Mouse (Mus musculus) lung, postnatal 36 days (tissue): ENCODE data around the gene Cenpx.
"Not testable (repeated sequence)": the region's sequence is repeated elsewhere in the genome, so short reads cannot be mapped to it uniquely, and the experiment has no call there.

ENCODE experiments used
- DNase-seq: peaks from one replicate; pipeline ENCODE4 v3.0.0; 2022; ENCODE audit warnings: mixed read lengths

Gene Cenpx

GRCm38 (mm10) chr11:120695184-120695583 is 18.4 kb downstream of the Cenpx start:
- DNase-seq: peak; percentile 28

- DNase-seq: no peak
Measured at GRCm38 (mm10) chr11:120693461-120693860, 20.1 kb downstream of the Cenpx start.

GRCm38 (mm10) chr11:120692471-120693011 is 21.0 kb downstream of the Cenpx start:
- DNase-seq: peak; percentile 39

- no peak for DNase-seq
Measured at GRCm38 (mm10) chr11:120689365-120689764, 24.2 kb downstream of the Cenpx start.

GRCm38 (mm10) chr11:120686650-120687272 is 26.8 kb downstream of the Cenpx start:
- peak; percentile 75 for DNase-seq

DNA sequence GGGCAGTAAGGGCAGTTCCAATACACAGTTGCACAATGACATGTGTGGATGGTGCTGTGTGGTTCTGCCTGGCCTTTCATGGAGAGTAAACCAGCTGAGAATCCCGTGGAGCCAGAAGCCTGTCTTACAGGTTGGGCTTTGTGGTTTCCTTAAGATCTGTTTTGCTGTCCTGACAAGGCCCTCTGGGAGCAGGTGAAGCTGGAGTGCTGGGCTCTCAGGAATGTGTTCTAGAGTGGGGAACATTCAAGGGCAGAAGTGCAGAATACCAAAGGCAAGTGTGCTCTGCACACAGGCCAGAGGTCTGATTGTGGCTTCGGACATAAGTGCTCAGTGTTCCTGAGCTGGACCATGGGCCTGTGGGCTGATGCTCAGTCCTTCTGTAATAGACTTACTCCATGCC is 28.9 kb downstream of the Cenpx start:
- DNase-seq: peak; percentile 80

DNA sequence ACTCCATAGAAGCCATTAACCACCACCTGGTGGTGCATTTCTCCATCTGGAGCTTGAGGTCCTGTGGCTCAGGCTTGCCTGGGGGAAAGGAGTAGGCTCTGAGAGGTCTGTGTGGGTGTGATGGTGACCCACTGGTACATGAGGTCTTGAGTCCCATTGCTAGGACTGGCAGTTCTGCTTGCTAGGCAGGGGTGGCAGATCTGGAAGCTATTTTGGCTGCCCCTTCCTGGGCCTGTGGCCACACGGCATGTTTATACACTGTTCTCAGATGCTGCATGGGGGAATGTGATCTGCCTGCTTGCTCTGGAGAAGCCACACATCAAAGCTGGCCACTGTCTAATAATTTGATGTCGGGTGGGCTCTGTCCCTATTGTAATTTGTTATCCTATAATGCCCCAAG is 29.5 kb downstream of the Cenpx start:
- no peak for DNase-seq

GRCm38 (mm10) chr11:120683536-120683935 is 30.0 kb downstream of the Cenpx start:
- no peak for DNase-seq

DNA sequence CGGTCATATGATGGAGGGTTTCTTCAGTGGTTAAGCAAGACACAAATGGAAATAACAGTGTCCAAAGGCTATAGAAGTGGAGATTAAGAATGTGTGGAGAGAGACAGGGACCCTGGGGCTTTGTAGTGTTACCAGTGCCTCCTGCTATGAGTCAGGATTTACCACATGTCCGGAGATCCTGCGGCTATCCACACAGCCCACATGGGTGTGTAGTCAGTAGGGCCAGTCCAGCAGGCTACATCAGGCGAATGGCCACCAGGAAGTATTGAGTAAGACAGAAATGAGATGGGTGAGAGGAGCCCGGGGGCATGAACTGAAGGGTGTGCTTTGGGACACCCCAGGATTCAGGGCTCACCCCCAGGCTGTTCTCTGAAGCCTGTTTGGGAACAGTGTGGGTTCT is 30.9 kb downstream of the Cenpx start:
- no peak for DNase-seq

- peak; percentile 66 for DNase-seq
Measured at GRCm38 (mm10) chr11:120679909-120680308, 33.6 kb downstream of the Cenpx start.

DNA sequence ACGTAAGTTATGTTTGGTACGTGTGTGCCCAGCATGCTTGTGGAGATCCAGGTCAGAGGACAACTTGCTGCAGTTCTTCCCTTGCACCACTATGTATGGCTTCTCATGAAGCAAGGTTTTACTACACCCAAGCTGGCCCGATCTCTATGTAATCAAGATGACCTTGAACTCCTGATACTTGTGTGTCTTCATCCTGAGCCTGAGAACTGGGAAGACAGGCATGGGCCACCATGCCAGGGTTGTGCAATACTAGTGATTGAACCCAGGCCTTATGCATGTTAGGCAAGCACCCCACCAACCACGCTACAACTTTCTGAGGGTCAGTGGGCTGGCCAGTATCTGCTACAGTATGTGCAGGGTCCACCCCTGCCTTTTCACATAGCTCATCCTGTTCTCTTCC is 36.6 kb downstream of the Cenpx start:
- no peak for DNase-seq

DNA sequence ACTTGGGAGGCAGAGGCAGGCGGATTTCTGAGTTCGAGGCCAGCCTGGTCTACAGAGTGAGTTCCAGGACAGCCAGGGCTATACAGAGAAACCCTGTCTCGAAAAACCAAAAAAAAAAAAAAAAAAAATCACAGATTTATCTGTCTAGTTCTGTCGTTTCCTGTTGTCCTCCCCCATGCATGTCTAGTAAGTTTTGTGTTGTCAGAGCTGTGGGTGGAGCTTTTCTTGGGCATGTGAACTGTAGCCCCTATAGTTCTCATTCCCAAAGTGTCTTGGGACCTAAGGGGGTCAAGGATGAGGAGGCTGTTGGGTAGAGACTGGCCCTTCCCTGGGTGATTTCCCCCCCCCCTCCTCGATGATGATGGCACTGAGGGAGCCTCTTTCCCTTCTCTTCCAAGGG is 37.7 kb downstream of the Cenpx start:
- not testable (repeated sequence) for DNase-seq

GRCm38 (mm10) chr11:120673594-120674122 is 39.9 kb downstream of the Cenpx start:
- no peak for DNase-seq

GRCm38 (mm10) chr11:120672687-120673593 is 40.6 kb downstream of the Cenpx start, which contains the start of gene Aspscr1:
TSS of gene Aspscr1 (plus strand) at chr11:120672973.
- DNase-seq: peak; percentile 97

GRCm38 (mm10) chr11:120666617-120667016 is 46.9 kb downstream of the Cenpx start:
- DNase-seq: no peak

DNA sequence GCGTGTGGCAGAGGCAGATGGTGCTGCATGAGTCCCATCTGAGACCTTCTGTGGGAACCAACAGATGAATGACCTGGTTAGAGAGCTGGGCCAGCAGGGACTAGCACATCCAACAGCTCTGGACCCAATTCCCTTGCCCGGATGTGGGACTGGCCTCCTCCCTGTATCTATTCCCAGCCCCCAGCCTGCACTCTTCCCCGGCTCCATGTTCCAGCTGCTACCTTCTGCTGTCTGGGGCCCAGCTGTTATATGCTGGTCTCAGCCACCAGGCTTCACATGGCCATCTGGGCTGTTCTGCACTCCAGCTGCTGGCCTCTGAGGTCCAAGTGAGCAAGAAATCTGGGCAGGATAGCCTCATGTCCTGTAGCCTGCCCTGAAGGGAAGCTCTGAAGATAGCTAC is 48.1 kb downstream of the Cenpx start:
- DNase-seq: peak; percentile 72

GRCm38 (mm10) chr11:120663714-120664113 is 49.8 kb downstream of the Cenpx start:
- DNase-seq: no peak

GRCm38 (mm10) chr11:120662759-120663158 is 50.8 kb downstream of the Cenpx start:
- DNase-seq: no peak

DNA sequence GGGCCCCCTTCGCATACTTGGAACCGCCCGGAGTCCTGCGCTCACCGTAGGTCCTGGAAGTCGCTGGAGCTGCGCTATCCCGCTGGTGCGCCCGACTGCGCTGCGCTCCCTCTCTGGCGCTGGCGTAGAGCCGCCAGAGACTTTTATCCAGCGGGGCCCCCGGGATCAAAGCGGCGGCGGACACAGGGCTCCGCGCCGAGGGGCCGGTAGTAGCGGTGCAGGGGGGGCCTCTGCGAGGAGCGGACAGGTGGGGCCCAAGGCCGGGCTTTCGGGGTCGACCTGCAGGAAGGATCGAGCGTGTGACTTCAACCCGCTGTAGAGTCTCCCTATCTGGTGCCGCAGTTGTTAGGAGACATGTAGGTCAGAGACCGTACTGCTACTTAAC is 52.5 kb downstream of the Cenpx start, which contains the start of gene Notum:
TSS of gene Notum (minus strand) at position 100 of the 385 bp plus-strand sequence.
- DNase-seq: no peak
